Mouse (Mus musculus): ENCODE measurements around the gene Ubqln4. TPM values are rescaled to one million over a fixed set of nuclear protein-coding genes. Genes with fewer than 3 reads are reported as not detected.

The Ubqln4 gene
- total and polyA plus RNA-seq, 3 experiments = 22.8 to 62.2 (median 39.6) TPM

- no peaks in the 10 kb centered on the region for H3K9me3 ChIP-seq (replicated peaks; ENCODE audit: low read length)
- H3K79me2 ChIP-seq (replicated peaks; ENCODE audit: control insufficient read depth, extremely low read depth, insufficient read depth, poor library complexity, severe bottlenecking) = no peaks in the 10 kb centered on the region
- in situ Hi-C loops (cut with MboI; ENCODE audit: low pct_ligation_motif_present, low pct_unique_long_range_greater_than_20kb, low sequenced_read_pairs) = loop anchor here (5.0 kb wide), 2 partner anchors 34 to 114 kb away; no protein-coding TSS in a partner anchor
- H3K9ac ChIP-seq (ENCODE audit: insufficient read depth, low read depth) = no peak overlapping the region
- H3K27ac ChIP-seq (ENCODE audit: insufficient read depth, low read depth) = no peak overlapping the region
- dilution Hi-C loops (cut with MboI; ENCODE audit: extremely low pct_ligation_motif_present, extremely low pct_unique_long_range_greater_than_20kb, low sequenced_read_pairs) = no loop called here
- DNase-seq (ENCODE audit: extremely low read depth) = no peak
- TF ChIP-seq POLR2A (IDR thresholded peaks at IDR 0.05; ENCODE audit: low read depth, low read length) = no peak
- no peak for TF ChIP-seq IRF4 (IDR thresholded peaks at IDR 0.05; ENCODE audit: low read depth, low read length)
- TF ChIP-seq TCF12 (IDR thresholded peaks at IDR 0.05; ENCODE audit: low read depth, low read length) = no peak
- TF ChIP-seq NRF1 (IDR thresholded peaks at IDR 0.05; ENCODE audit: low read depth, low read length) = no peak
- no peak for TF ChIP-seq MYC (IDR thresholded peaks at IDR 0.05; ENCODE audit: low read depth, low read length)
- TF ChIP-seq JUN (IDR thresholded peaks at IDR 0.05; ENCODE audit: insufficient read depth, low read depth, low read length) = no peak
- TF ChIP-seq RAD21 (IDR thresholded peaks at IDR 0.05; ENCODE audit: low read depth, low read length) = no peak
- no peak for TF ChIP-seq SMC3 (IDR thresholded peaks at IDR 0.05; ENCODE audit: low read depth, low read length)
- no peak for TF ChIP-seq SIN3A (IDR thresholded peaks at IDR 0.05; ENCODE audit: low read length)
- no peak for TF ChIP-seq NELFE (IDR thresholded peaks at IDR 0.05; ENCODE audit: low read depth, low read length)
- no peak for TF ChIP-seq BHLHE40 (IDR thresholded peaks at IDR 0.05; ENCODE audit: low read depth, low read length)
- no peak for TF ChIP-seq ETS1 (conservative IDR thresholded peaks at IDR 0.05; ENCODE audit: low read depth, low read length)
- no peak for TF ChIP-seq GABPA (IDR thresholded peaks at IDR 0.05; ENCODE audit: insufficient replicate concordance, low read depth, low read length)
- TF ChIP-seq EP300 (IDR thresholded peaks at IDR 0.05; ENCODE audit: low read length) = no peak
- no peak for TF ChIP-seq TBP (conservative IDR thresholded peaks at IDR 0.05; ENCODE audit: low read depth, low read length)
- no peak for TF ChIP-seq CHD2 (IDR thresholded peaks at IDR 0.05; ENCODE audit: low read length)
- TF ChIP-seq MEF2A (IDR thresholded peaks at IDR 0.05; ENCODE audit: borderline replicate concordance, low read depth, low read length) = no peak
- no peak for TF ChIP-seq PAX5 (IDR thresholded peaks at IDR 0.05; ENCODE audit: low read length)
- TF ChIP-seq CHD1 (IDR thresholded peaks at IDR 0.05; ENCODE audit: low read depth, low read length) = no peak; the same call in 1 of the 2 replicates
- TF ChIP-seq CTCF (conservative IDR thresholded peaks at IDR 0.05 in 1 of 2, IDR thresholded peaks at IDR 0.05 in 1 of 2; ENCODE audit: low read depth in 2 of 2, low read length in 2 of 2) = no peak
- H3K4me3 ChIP-seq (replicated peaks in 1 of 3; ENCODE audit: low read depth in 2 of 3, low read length in 2 of 3, poor library complexity in 1 of 3) = no peak overlapping the region
- H3K4me2 ChIP-seq (ENCODE audit: insufficient read depth, low read depth, poor library complexity, severe bottlenecking) = peak overlapping the region; percentile 74
- H3K4me1 ChIP-seq (ENCODE audit: control insufficient read depth in 1 of 2, insufficient read depth in 2 of 2) = peaks cover 23 to 41% of the 10 kb centered on the region in 2 experiments
- H3K36me3 ChIP-seq (replicated peaks in 1 of 2; ENCODE audit: control insufficient read depth in 1 of 2, insufficient read depth in 1 of 2, low read length in 1 of 2) = peaks cover 9 to 26% of the 10 kb centered on the region in 2 experiments
- H3K27me3 ChIP-seq (replicated peaks) = peaks cover 16% of the 10 kb centered on the region
These were observed 32.4 kb upstream of the Ubqln4 start for GRCm38 (mm10) chr3:88521156-88521555.

GRCm38 (mm10) chr3:88521803-88522331, 31.7 kb upstream of the Ubqln4 start:
- H3K9ac ChIP-seq (ENCODE audit: insufficient read depth, low read depth) = no peak overlapping the region
- H3K4me3 ChIP-seq (replicated peaks in 1 of 3; ENCODE audit: low read depth in 2 of 3, low read length in 2 of 3, poor library complexity in 1 of 3) = no peak overlapping the region
- DNase-seq (ENCODE audit: extremely low read depth) = peak; percentile 100
- no peaks in the 10 kb centered on the region for H3K9me3 ChIP-seq (replicated peaks; ENCODE audit: low read length)
- H3K79me2 ChIP-seq (replicated peaks; ENCODE audit: control insufficient read depth, extremely low read depth, insufficient read depth, poor library complexity, severe bottlenecking) = no peaks in the 10 kb centered on the region
- H3K4me2 ChIP-seq (ENCODE audit: insufficient read depth, low read depth, poor library complexity, severe bottlenecking) = peak overlapping the region; percentile 74
- peaks cover 13% of the 10 kb centered on the region for H3K27me3 ChIP-seq (replicated peaks)
- peaks cover 9 to 26% of the 10 kb centered on the region in 2 experiments for H3K36me3 ChIP-seq (replicated peaks in 1 of 2; ENCODE audit: control insufficient read depth in 1 of 2, insufficient read depth in 1 of 2, low read length in 1 of 2)
- no peak overlapping the region for H3K27ac ChIP-seq (ENCODE audit: insufficient read depth, low read depth)
- dilution Hi-C loops (cut with MboI; ENCODE audit: extremely low pct_ligation_motif_present, extremely low pct_unique_long_range_greater_than_20kb, low sequenced_read_pairs) (no loop called here), in situ Hi-C loops (cut with MboI; ENCODE audit: low pct_ligation_motif_present, low pct_unique_long_range_greater_than_20kb, low sequenced_read_pairs) (loop anchor here (5.0 kb wide), 2 partner anchors 35 to 115 kb away; no protein-coding TSS in a partner anchor)
- H3K4me1 ChIP-seq (ENCODE audit: control insufficient read depth in 1 of 2, insufficient read depth in 2 of 2) = peaks cover 22 to 38% of the 10 kb centered on the region in 2 experiments
- peak; percentile 97 for TF ChIP-seq RAD21 (IDR thresholded peaks at IDR 0.05; ENCODE audit: low read depth, low read length)
- TF ChIP-seq JUND (conservative IDR thresholded peaks at IDR 0.05; ENCODE audit: low read depth, low read length) = peak; percentile 87; the same call in 1 of the 2 replicates
- TF ChIP-seq GABPA (IDR thresholded peaks at IDR 0.05; ENCODE audit: insufficient replicate concordance, low read depth, low read length) = no peak
- TF ChIP-seq POLR2AphosphoS2 (IDR thresholded peaks at IDR 0.05; ENCODE audit: low read depth, low read length) = no peak
- TF ChIP-seq ZKSCAN1 (IDR thresholded peaks at IDR 0.05; ENCODE audit: borderline replicate concordance, low read depth, low read length) = no peak
- TF ChIP-seq UBTF (IDR thresholded peaks at IDR 0.05; ENCODE audit: low read depth, low read length) = no peak
- no peak for TF ChIP-seq ZNF384 (IDR thresholded peaks at IDR 0.05; ENCODE audit: low read depth, low read length)
- peak; percentile 98 for TF ChIP-seq ETS1 (conservative IDR thresholded peaks at IDR 0.05; ENCODE audit: low read depth, low read length)
- TF ChIP-seq RCOR1 (conservative IDR thresholded peaks at IDR 0.05; ENCODE audit: low read depth, low read length) = peak; percentile 98; the same call in 1 of the 2 replicates
- no peak for TF ChIP-seq NELFE (IDR thresholded peaks at IDR 0.05; ENCODE audit: low read depth, low read length)
- TF ChIP-seq MXI1 (IDR thresholded peaks at IDR 0.05; ENCODE audit: low read depth, low read length) = peak; percentile 94
- peak; percentile 96 for TF ChIP-seq SIN3A (IDR thresholded peaks at IDR 0.05; ENCODE audit: low read length)
- peak; percentile 93 for TF ChIP-seq MAFK (IDR thresholded peaks at IDR 0.05; ENCODE audit: insufficient replicate concordance, low read length)
- TF ChIP-seq HCFC1 (IDR thresholded peaks at IDR 0.05; ENCODE audit: low read depth, low read length) = no peak; the same call in 1 of the 2 replicates
- TF ChIP-seq MEF2A (IDR thresholded peaks at IDR 0.05; ENCODE audit: borderline replicate concordance, low read depth, low read length) = peak; percentile 95
- TF ChIP-seq PAX5 (IDR thresholded peaks at IDR 0.05; ENCODE audit: low read length) = no peak
- no peak for TF ChIP-seq ZMIZ1 (IDR thresholded peaks at IDR 0.05; ENCODE audit: low read depth, low read length)
- TF ChIP-seq POLR2A (IDR thresholded peaks at IDR 0.05; ENCODE audit: low read depth, low read length) = no peak
- TF ChIP-seq CHD1 (IDR thresholded peaks at IDR 0.05; ENCODE audit: low read depth, low read length) = no peak
- TF ChIP-seq MAZ (IDR thresholded peaks at IDR 0.05; ENCODE audit: low read depth, low read length) = peak; percentile 82
- TF ChIP-seq TBP (conservative IDR thresholded peaks at IDR 0.05; ENCODE audit: low read depth, low read length) = no peak

All from CH12.LX (cell line).